ENCODE assay signal across 9 mouse cellular contexts in genomic region chr5:53707235-53708177, GRCm38 (mm10). TPM values are rescaled to one million over a fixed set of nuclear protein-coding genes. Genes with fewer than 3 reads are reported as not detected.
A peak's percentile ranks its signal among the peaks of the same experiment; 100 is the strongest.
DNase-seq lines count a peak whose midpoint lies in the region; ATAC-seq and TF ChIP-seq lines count a peak whose summit lies in the region.
"Had no signal": no experiment of that assay in that cellular context is flagged by ENCODE, and none has a peak within 500 bp of the region (broad histone marks: within the 10 kb centered on the region; RNA-seq: fewer than 3 reads in every experiment).

Gene Cckar (minus strand): TSS chr5:53707705.

- no peaks in the 10 kb centered on the region for H3K36me3 ChIP-seq in intestine, embryonic 14.5 days (ENCODE audit: control insufficient read depth, insufficient read depth, low read length)
- no peaks in the 10 kb centered on the region for H3K36me3 ChIP-seq in intestine, postnatal 0 days (ENCODE audit: control insufficient read depth, insufficient read depth)

- TF ChIP-seq CTCF in intestine, postnatal 0 days (IDR thresholded peaks at IDR 0.05; ENCODE audit: low read depth): no peak

- H3K9me3 ChIP-seq in intestine, embryonic 14.5 days (ENCODE audit: control insufficient read depth, low read length): no peaks in the 10 kb centered on the region
- H3K9me3 ChIP-seq in intestine, postnatal 0 days (ENCODE audit: control insufficient read depth): no peaks in the 10 kb centered on the region

- no peak for ATAC-seq in intestine, embryonic 14.5 days (replicated peaks; ENCODE audit: low FRiP score, low TSS enrichment, low read depth)
- ATAC-seq in intestine, postnatal 0 days: no peak

- WGBS in intestine, embryonic 14.5 days: 45% methylated on average over 11 of the region's 11 CpGs
- 48% methylated on average over 11 of the region's 11 CpGs for WGBS in intestine, postnatal 0 days

- no peak for DNase-seq in intestine, embryonic 14.5 days (ENCODE audit: low spot score)
- DNase-seq in kidney, adult 8-10 months: peak; percentile 64 to 69
- peak; percentile 24 for DNase-seq in lung, postnatal 25 days (ENCODE audit: low spot score)
- no peak for DNase-seq in left cerebral cortex, adult 8-10 months (ENCODE audit: low spot score in 2 of 2)
- no peak for DNase-seq in urinary bladder, postnatal 10 days (ENCODE audit: low spot score)
- no peak for DNase-seq in ovary, postnatal 14 days (ENCODE audit: low spot score)
- no peak for DNase-seq in left cerebral cortex, postnatal 25 days (ENCODE audit: low spot score in 2 of 2)

- no peak within 1 kb of the TSS for H3K9ac ChIP-seq in intestine, embryonic 14.5 days (ENCODE audit: low read length)
- no peak within 1 kb of the TSS for H3K9ac ChIP-seq in intestine, postnatal 0 days (ENCODE audit: low read depth, low read length)

- H3K4me1 ChIP-seq in intestine, embryonic 14.5 days (replicated peaks; ENCODE audit: control insufficient read depth, insufficient read depth, low read length): peaks cover 4% of the 10 kb centered on the region; the same call in 1 of the 2 replicates
- H3K4me1 ChIP-seq in intestine, postnatal 0 days (replicated peaks; ENCODE audit: control insufficient read depth, insufficient read depth, low read length): no peaks in the 10 kb centered on the region

- H3K27ac ChIP-seq in intestine, embryonic 14.5 days (ENCODE audit: low read depth): no peak within 1 kb of the TSS
- H3K27ac ChIP-seq in intestine, postnatal 0 days (ENCODE audit: low read depth, low read length): no peak within 1 kb of the TSS

- no peak within 1 kb of the TSS for H3K4me2 ChIP-seq in intestine, embryonic 14.5 days (ENCODE audit: low read length)
- H3K4me2 ChIP-seq in intestine, postnatal 0 days (replicated peaks; ENCODE audit: low read depth): no peak within 1 kb of the TSS

- no peaks in the 10 kb centered on the region for H3K27me3 ChIP-seq in intestine, embryonic 14.5 days (replicated peaks; ENCODE audit: control insufficient read depth, insufficient read depth, low read length)
- no peaks in the 10 kb centered on the region for H3K27me3 ChIP-seq in intestine, postnatal 0 days (replicated peaks; ENCODE audit: control insufficient read depth, insufficient read depth, low read length)

- peak within 1 kb of the TSS; percentile 3; the same call in 1 of the 2 replicates for H3K4me3 ChIP-seq in intestine, embryonic 14.5 days (ENCODE audit: low read depth, low read length)
- H3K4me3 ChIP-seq in intestine, postnatal 0 days (ENCODE audit: low read depth, low read length): no peak within 1 kb of the TSS

- intact Hi-C loops in left cerebral cortex, postnatal 25 days (cut with DNase I): no loop called here

RNA-seq across cellular contexts. Expression of gene Cckar, which starts in this region (rescaled TPM):
- 13.2 and 27.2 TPM in 2 replicates for polyA plus RNA-seq in intestine, embryonic 14.5 days (2014; fragmentation: Nextera tagmentation; extraction: Ambion mirVana)
- polyA plus RNA-seq in intestine, postnatal 0 days (2015; fragmentation: Nextera tagmentation; extraction: Ambion mirVana): 2.3 and 2.4 TPM in 2 replicates
- under 1 TPM in 3 of 4 experiments, not detected in 1; 0.28 to 0.77 (median 0.43) TPM for total RNA-seq in left cerebral cortex, adult 8-10 months (2022)
- under 1 TPM; 0.14 to 0.32 TPM for total RNA-seq in left cerebral cortex, postnatal 25 days (2021)
- total RNA-seq: common myeloid progenitor, adult 5-6 weeks had no signal

Comparison
In these comparisons a context has a peak if more than half of its experiments do, and no peak if none do; other contexts are left out.
1. DNase-seq: peak in kidney, adult 8-10 months (2 of 2) and lung, postnatal 25 days (single experiment); none in intestine, embryonic 14.5 days (single experiment), left cerebral cortex, adult 8-10 months (0 of 2), urinary bladder, postnatal 10 days (single experiment), ovary, postnatal 14 days (single experiment) and left cerebral cortex, postnatal 25 days (0 of 2).